Mouse (Mus musculus) spleen, adult 2 months (tissue): Measurements from ENCODE around the gene Gna14.

Experiments
- CTCF ChIP-seq: fragments of 200-500 bp; IDR thresholded peaks from 2 replicates; pipeline ENCODE4 v1.5.1; 2011; ENCODE audit warnings: mild to moderate bottlenecking, inconsistent platforms; ENCODE audit not compliant: insufficient read depth, insufficient read length, insufficient replicate concordance; ENCODE audit errors: extremely low read depth
- POLR2A ChIP-seq: fragments of 200-500 bp; IDR thresholded peaks from 2 replicates; pipeline ENCODE4 v1.6.1; 2011; ENCODE audit warnings: low read depth, low read length, inconsistent platforms

DNA sequence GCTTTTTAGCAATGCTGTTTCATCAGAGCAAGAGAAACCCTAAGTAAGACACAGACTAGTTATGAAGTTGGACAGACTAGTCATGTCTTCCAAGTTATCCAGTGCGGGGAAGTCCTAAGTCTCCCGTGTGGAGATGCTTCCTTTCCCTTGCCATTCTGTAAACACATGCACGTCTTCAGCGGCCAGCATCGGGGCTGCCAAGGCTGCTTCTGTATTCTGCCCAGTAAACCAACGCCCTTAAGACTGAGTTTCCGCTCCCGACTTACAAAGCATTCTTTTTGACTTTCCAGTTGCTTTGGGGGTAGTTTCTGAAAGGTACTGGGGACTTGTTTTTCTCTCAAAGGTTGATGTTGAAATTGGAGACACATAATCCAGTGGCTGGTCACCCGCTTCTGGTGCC, 26.9 kb downstream of the Gna14 start:
- no peak for TF ChIP-seq CTCF
- TF ChIP-seq POLR2A = no peak
